Mouse (Mus musculus): ENCODE measurements at regions not wholly inside any gene's neighbourhood (a gene's known extent, or its start where the extent isn't known, plus 50 kb on each side); places are given as distances from the start of the nearest gene placed in this dataset.

DNA sequence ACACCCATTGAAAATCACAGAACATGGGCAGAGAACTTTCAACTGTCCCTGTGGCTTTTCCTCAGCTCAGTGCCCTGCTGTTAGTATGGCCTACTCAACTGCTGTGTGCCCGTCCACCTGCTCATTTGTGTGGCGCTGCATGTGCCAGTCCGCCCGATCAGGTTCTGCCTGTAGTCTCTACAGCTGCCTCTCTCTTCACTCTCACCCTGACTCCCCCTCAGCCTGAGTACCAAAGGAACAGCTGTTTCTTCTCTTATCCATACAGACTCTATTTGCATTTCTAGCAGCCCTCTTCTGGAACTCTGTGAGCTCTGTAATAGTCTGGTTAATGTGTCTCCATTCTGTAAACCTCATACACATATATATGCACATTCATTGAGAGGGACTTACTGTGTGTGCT, 329.1 kb upstream of the Spred2 start:
- in situ Hi-C loops (cut with MboI) = no loop called here

DNA sequence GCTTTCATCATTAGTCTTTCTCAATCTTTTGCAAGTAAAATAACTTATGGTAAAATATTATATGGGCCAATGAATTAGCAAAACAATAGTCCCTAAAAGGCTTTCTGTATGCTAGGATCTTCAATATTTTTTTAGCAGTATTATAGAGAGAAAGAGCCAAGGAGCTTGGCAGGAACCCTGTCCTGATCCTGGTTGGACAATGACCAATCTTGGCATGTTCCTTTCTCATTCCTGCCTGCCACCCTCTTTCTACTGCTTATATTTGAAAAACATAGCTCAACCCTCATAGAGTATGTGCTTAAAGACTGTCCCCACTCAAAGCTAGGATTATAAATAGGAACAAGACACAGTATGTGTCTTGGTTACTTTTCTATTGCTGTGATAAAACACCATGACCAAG, 327.8 kb upstream of the Spred2 start:
- in situ Hi-C loops (cut with MboI) = no loop called here

DNA sequence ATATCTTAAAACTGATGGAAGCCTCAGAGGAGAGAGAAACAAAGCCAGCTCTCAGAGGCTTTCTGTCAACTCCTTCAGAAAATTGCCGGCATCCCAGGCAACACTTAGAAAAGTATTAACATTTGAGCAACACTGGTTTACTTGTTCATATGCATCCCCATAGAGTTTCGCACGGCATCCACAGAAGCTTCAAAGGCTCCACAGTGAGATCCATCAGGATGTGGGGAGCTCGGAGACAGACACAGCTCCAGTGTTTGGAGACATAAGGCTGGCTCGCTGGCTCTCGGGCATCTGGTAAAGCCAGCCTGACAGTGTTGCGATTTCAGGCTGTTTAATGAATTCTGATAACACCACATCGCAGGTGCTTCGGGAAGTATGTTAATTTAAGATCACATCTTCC, 324.7 kb upstream of the Spred2 start:
- in situ Hi-C loops (cut with MboI) = no loop called here

DNA sequence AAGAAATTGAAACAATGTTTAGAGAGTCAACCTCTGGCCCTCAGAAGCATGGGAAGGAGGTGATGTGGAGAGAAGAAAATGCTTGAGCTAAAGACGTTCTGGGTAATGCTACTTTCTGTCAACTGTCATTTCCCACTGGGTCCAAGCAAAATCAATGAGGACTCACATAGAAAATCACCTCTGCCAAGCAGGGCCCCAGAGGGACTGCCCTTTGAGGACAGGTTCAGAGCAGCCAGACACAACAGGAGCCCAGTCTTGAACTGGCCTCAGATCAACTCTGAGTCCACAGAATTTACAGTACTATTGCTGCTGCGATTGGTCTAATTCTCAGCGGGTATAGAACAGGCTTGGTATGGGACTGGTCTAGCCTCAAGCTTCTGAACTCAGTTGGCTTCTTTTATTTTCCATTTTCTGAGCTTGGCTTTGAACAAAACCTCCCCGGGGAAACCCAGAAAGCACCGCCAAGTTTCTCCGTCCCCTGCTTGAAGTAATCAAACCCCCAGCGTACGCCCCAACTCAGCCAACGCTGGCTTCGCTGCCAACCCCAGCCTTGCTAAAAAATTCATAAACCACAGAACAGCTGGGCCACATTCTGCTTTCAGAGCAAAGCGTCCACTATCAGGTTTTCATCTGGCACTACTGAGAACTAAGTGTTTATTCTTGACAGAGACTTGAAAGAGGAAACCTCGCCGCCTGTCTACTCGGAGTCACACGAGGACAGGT, 322.8 kb upstream of the Spred2 start:
- in situ Hi-C loops (cut with MboI) = no loop called here

DNA sequence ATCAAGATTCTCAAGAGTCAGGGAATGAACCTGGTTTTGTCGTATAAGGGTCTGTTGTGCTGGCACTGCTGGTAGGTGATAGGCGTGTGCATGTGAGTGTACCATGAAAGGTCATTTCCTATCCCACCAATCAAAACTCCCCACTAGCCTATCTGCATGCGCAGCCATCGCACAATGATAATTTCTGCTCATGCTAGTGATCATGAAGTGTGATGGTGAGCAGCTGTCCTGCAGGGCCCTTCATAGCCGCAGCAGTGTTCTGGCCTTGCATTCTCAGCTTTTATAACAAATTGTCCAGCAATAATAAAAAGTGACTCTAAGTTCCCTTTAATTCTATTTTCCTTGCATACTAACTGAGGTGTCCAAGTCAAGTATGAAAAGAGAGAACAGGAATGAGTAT, 321.7 kb upstream of the Spred2 start:
- in situ Hi-C loops (cut with MboI) = no loop called here

DNA sequence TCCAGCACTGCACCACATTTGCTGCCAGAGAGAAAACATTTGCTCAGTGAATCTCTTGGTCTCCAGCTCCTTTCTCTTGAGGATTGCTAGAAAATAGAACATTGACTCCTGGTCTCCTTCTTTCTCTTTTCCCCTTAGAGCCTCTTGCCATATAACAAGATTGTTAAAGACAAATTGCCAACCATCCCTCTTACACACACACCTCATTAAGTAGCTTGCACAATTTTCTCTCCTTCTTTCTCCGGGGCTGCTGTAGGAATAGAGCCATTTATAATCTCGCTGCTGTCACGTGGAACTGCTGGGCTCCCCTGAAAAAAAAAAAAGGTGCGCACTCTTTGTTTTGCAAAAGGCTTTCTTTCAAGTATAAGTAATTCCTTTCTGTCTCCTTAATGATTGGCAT, 318.6 kb upstream of the Spred2 start:
- in situ Hi-C loops (cut with MboI) = no loop called here

DNA sequence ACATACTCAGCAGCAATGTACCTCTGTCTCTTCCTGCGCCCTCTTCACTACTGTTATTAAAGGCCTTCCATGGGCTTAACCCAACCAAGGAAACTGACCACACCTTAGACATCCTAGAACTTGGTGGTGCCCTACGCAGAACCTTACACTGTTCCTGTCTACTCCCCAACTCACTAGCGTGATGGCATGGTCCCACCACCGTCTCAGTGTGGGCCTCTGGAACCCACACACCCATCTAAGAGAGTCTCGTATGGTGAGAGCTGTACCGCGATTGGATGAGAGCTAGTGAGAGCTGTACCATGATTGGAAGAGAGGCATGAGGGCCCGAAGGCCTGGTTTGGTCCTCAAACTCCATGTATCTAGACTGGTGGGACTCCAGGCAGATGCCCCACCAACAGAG, 317.2 kb upstream of the Spred2 start:
- in situ Hi-C loops (cut with MboI) = no loop called here

DNA sequence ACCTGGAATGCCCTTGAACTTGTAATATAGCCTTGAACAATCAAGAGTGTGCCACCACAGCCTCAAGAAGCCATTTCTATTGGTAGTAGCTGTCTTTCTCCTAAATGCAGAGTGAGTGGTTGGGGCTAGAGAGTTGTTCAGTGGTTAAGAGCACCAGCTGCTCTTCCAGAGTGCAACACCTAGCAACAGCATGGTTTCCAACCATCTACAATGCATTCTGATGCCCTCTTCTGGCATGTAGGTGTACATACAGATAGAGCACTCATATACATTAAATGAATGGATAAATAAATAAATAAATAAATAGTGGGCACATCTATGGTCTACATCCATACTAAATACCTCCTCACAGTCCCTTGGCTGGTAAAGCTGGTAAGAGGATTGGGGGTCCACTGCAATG, 316.2 kb upstream of the Spred2 start:
- in situ Hi-C loops (cut with MboI) = no loop called here

DNA sequence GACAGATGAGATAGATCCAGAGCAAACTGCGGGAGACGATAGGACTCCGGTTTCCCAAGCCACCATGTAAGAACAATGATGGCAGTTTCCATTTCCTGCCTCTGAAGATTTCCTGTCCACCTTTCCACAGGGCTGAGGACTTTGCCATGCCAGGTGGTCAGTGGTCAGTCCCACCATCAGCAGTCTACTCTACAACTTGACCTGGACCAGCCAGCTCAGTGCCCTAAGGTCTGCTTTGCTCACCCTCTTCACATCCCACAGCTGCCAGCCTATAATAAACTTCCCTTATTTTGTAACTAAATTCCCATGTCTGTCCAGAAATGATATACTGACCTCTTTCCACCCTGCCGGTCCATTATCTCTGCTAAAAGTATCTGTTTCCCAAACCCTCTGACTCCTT, 315.7 kb upstream of the Spred2 start:
- in situ Hi-C loops (cut with MboI) = no loop called here

DNA sequence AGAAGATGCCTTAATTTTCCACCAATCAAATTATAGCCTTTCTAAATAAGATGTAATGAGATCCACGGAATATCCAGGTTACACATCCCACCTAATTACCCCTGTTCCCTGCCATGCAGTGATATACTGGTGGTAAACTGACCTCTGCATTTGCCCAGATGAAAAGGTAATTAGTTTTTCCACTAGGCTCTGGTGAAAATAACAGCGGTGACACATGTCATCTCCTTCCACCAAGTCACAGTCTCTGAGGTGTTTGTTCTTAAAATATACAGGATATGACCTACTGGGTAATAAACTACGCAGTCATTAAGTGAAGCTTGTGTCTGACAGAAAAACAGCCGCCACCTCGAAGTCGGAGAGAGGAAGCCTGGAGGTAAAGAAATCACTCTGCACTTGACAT, 313.6 kb upstream of the Spred2 start:
- in situ Hi-C loops (cut with MboI) = no loop called here

DNA sequence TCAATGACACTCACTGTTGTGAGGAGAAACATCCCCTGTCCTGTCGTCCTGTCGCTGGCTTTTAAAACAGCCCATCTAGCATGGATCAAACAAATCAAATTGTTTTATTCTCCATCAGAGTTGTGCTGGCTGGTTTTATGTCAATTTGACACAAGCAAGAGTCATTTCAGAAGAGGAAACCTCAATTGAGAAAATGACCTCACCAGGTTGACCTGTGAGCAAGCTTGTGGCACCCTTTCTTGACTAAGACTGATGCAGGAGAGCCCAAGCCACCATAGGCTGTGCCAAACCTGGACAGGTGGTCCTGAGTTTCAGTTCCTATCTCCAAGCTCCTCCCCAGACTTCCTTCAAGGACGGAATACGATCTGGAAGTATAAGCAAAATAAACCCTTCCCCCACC, 313.0 kb upstream of the Spred2 start:
- in situ Hi-C loops (cut with MboI) = no loop called here

DNA sequence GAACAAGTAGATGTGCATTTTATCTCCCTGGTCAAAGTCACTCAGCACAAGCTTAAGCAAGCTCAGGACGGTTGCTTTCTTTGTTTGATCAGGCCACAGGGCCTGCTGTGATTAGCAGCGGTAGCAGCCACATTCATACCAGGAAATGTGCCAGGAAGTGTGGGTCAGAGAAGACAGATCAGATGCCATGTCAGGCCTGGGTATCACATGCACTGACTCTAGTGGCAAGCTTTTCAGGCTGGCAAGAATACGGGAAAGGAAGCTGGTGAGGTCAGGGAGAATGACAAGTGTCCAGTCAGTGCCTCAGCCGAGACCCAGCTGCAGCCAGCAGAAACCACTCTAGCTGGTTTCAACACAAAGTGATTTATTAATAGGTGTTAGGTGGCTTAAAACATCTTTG, 307.7 kb upstream of the Spred2 start:
- in situ Hi-C loops (cut with MboI) = no loop called here

DNA sequence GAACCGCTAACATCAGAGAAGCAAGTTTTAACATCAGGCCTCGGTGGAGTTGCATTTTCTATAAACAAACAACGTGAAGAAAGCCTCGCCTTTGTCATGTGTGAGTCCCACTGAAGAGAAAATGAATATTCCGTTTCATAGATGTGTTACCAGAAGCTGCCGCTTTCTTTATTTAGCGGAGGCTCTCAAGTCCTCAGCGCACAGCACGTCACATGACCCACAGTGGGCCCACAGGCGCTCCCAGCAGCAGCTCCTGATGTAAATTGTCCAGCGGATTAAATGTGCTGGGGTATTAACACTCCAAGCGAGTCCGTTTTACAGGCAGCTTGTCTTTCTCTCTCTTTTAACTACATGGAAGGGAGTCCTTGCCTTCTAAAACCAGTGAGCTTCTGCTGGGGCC, 304.7 kb upstream of the Spred2 start:
- in situ Hi-C loops (cut with MboI) = no loop called here

DNA sequence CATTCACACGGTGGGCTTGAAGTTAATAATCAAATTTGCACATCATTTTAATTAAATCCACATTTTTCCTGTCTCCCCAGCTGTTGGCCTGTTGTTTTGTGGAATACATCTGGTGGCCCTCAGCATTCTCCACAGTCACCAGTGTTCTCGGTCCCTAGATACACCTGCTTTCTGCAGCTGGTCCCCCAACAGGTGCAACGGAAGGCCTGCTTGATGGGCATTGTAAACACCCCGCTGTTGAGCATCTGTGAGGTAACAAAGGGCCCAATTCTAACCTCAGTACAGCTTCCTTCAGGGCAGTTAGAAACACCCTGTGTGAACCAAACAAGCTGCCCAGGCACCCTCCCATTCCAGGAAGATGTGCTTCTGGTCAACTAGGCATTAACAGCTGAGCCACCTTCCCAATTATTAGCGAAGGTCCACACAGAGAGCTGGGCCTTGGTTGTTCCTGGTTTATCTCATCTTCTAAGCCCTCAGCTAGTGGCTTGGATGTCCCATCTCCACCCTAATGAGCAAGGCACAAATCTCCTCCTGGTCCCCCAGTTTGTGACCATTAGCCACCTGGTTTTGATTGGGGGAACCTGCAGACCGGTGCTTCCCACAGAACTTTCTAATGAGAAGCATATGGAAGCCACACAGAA, 293.0 kb upstream of the Spred2 start:
- in situ Hi-C loops (cut with MboI) = no loop called here

DNA sequence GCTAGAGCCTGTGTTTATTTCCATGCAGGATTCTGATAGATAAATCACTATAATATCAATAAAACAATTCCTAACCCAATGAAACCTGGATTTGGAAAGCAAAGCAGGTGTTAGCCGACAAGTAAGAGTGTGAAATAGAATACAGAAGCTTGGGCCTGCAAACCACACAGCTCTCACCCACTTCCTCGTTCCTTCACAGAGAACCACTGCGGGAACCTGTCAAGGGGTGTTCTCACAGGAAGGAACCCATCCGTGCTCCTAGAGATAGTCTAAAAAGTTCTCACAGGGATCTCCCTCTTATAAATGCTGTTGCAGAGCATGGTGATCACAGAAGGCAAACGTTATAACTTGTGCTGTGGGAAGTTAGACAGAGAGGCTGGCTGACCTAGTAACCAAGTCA, 291.7 kb upstream of the Spred2 start:
- in situ Hi-C loops (cut with MboI) = no loop called here

DNA sequence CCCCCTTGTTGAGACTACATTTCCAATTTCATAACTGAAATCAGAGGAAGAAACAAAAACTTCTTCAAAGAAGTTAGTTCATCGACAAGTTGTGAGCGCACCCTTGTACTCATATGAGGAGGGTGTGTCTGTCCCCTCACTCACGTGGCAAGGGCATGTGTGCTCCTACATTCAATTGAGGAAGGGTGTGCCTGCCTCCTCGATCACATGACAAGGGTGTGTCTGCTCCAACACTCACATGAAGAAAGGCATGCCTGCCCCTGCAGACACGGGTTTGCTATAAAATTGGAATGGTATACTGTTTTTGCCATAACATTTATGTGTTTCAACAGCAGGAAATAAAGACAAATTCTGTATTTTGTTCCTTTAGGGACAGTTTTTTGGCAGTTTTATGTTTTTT, 290.6 kb upstream of the Spred2 start:
- in situ Hi-C loops (cut with MboI) = no loop called here

DNA sequence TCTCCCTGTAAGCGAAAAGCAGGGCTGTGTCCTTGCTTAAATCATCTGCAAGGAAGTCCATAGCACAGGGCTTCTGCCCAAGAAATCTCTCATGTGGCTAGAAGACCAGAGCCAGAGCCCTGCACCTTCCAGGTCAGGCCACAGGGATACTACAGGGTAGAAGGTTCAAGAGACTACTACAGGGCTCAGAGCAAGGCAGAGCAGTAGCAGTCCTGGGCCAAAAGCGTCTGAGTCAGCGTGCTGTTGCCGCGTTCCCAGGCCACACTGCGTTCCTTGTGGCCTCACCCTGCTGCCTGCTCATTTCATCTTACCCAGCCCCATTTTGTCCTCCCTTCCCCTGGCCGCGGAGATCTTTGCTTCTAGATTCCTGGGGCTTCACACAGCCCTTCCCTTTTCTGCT, 283.0 kb upstream of the Spred2 start:
- in situ Hi-C loops (cut with MboI) = no loop called here

DNA sequence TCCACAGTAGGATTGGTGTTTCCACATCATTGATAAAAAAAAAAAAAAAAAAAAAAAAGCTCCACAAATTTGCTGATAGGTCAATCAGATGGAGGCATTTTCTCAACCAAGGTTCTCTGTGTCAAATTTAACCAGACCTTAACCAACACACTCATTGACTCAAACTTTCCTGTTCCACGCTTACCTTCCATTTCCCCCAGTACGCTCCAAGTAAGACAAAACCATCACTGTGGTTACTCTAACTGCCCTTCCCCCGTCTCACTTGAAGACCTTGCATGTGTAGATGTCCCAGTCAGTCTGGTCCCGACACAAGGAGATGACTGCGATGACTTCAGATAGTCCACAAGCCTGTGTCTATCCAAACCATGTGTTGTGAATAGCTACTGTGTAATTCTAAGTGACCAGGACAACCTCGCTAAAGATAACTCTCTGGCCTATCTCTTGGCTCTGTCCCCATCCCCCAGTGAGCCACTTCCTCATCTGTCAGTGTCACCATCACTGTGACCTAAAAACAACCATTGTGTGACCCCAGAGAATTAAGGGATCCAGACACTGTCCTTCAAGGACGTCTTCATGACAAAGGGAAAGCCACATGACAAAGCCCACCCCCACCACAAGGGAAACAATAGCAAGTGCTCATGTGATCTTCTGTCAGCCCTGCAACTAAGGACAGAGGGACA, 279.9 kb upstream of the Spred2 start:
- in situ Hi-C loops (cut with MboI) = no loop called here

DNA sequence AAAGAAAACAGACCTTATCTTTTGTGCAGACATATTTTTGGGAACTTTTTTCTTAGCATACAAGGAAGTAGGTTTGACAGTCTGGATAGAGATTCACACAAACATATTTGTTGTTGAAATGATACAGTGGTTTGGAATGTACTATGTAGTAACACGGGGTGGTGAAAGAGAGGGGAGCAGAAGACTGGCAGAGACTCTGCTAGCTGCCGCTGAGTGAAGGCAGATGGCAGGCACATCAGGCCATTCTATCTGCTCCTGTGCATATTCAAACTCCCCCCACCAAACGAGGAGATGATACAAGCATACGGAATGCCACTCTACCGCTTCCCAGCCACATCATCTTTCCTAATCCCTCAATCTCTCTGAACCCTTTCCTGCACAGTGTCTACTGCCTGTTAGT, 279.1 kb upstream of the Spred2 start:
- in situ Hi-C loops (cut with MboI) = no loop called here

DNA sequence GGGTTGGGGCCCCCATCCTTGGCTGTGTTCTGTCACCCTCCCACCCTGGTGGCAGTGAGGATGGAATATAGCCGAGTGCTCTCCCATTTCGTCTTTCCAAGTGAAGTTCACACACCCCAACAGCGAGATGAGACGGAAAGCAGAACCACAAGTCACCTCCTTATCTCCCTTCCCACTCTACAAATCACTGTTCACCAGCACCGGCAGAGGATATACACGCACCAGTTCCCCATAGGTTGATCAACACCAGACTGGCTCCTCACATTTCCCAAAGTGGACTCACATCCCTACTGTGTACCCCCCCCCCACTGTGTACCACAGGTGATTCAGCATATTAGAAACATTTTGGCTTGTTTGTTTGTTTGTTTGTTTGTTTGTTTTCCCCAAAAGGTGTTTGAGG, 272.7 kb upstream of the Spred2 start:
- in situ Hi-C loops (cut with MboI) = no loop called here

DNA sequence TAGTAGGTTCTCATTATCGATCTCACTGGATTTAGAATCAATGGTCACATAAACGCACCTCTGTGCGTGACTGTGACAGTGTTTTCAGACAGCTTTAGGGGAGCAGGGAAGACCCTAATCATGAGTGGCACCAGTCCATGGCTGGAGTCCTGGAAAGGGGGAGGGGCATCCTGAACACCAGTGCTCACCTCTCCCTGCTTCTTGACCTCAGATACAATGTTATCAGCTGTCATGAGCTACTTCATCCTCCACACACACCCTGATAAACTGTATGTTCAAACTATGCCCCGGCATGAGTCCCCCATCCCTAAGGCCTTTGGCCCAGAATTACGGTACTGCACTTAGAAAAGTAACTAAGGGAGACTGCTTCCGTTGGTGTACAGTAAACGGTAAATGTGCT, 272.2 kb upstream of the Spred2 start:
- in situ Hi-C loops (cut with MboI) = no loop called here

DNA sequence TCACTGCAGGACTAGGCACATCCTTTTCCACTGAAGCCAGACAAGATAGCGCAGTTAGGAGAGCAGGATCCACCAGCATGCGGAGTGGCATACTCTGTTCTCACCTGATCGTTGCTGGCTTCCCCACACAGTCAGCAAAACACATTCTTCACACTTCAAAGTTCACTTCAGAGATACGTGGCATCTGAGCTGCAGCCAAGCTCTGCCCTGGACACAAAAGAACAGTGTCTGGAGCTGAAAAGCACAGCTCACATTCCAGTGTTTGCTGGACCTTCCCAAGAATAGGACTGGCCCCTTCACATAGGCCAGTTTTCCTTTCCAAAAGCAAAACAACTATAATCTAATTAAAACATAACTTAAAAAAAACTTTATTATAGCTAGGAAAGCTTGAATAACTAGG, 264.7 kb upstream of the Spred2 start:
- in situ Hi-C loops (cut with MboI) = no loop called here

DNA sequence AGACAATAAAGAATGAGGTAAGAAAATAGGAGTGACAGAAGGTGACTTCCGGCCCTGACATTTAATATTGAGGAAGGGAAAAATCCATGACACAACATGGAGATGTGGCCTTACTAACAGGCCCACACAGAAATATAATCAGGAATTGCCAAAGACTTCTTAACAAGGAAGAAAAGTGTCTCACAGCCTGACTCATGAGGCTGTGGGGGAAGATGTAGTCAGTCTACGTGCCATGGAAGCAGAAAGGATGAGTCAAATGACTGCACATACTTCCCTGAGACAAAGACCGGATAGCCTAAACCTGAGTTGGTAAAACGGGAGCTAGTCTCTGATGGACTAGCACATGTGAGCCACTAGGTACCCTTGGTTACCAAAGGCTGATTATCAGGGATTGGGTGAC, 257.4 kb upstream of the Spred2 start:
- in situ Hi-C loops (cut with MboI) = no loop called here

All from mature B cell (primary cell).